Mouse (Mus musculus): Measurements from ENCODE around the gene Chrna4. TPM values are rescaled to one million over a fixed set of nuclear protein-coding genes. Genes with fewer than 3 reads are reported as not detected.

The Chrna4 gene
- polyA plus RNA-seq, 1 experiment: not detected

GRCm38 (mm10) chr2:181071706-181072402 lies 28.5 kb upstream of the Chrna4 start:
- Histone ChIP-seq H3K27ac (ENCODE audit: control insufficient read depth, insufficient read depth, low read depth, low read length, poor library complexity) (no peak overlapping the region), H3K4me1 (ENCODE audit: control insufficient read depth, insufficient read depth, low read length) (no peaks in the 10 kb centered on the region), H3K4me3 (replicated peaks; ENCODE audit: control insufficient read depth, low read depth, low read length) (no peak overlapping the region)
- TF ChIP-seq CTCF (IDR thresholded peaks at IDR 0.05; ENCODE audit: control insufficient read depth, insufficient read depth, low read length): peak; percentile 87
- no peak for TF ChIP-seq POLR2A (IDR thresholded peaks at IDR 0.05; ENCODE audit: borderline replicate concordance, control insufficient read depth, low read depth, low read length)
- WGBS: 45% methylated on average over 7 of the region's 7 CpGs

GRCm38 (mm10) chr2:181070136-181070535 lies 26.8 kb upstream of the Chrna4 start:
- Histone ChIP-seq H3K4me1 (ENCODE audit: control insufficient read depth, insufficient read depth, low read length) (no peaks in the 10 kb centered on the region), H3K4me3 (replicated peaks; ENCODE audit: control insufficient read depth, low read depth, low read length) (no peak overlapping the region), H3K27ac (ENCODE audit: control insufficient read depth, insufficient read depth, low read depth, low read length, poor library complexity) (no peak overlapping the region)
- no peak for TF ChIP-seq CTCF (IDR thresholded peaks at IDR 0.05; ENCODE audit: control insufficient read depth, insufficient read depth, low read length)
- no peak for TF ChIP-seq POLR2A (IDR thresholded peaks at IDR 0.05; ENCODE audit: borderline replicate concordance, control insufficient read depth, low read depth, low read length)
- 61% methylated on average over 7 of the region's 7 CpGs for WGBS

- Histone ChIP-seq H3K4me3 (replicated peaks; ENCODE audit: control insufficient read depth, low read depth, low read length) (no peak overlapping the region), H3K4me1 (ENCODE audit: control insufficient read depth, insufficient read depth, low read length) (no peaks in the 10 kb centered on the region), H3K27ac (ENCODE audit: control insufficient read depth, insufficient read depth, low read depth, low read length, poor library complexity) (no peak overlapping the region)
- WGBS: 73% methylated on average over 5 of the region's 5 CpGs
- no peak for TF ChIP-seq POLR2A (IDR thresholded peaks at IDR 0.05; ENCODE audit: borderline replicate concordance, control insufficient read depth, low read depth, low read length)
- no peak for TF ChIP-seq CTCF (IDR thresholded peaks at IDR 0.05; ENCODE audit: control insufficient read depth, insufficient read depth, low read length)
Observed at GRCm38 (mm10) chr2:181068499-181068898, 25.2 kb upstream of the Chrna4 start.

GRCm38 (mm10) chr2:181065827-181066226 lies 22.5 kb upstream of the Chrna4 start:
- no peak overlapping the region for H3K27ac ChIP-seq (ENCODE audit: control insufficient read depth, insufficient read depth, low read depth, low read length, poor library complexity)
- no peak overlapping the region for H3K4me3 ChIP-seq (replicated peaks; ENCODE audit: control insufficient read depth, low read depth, low read length)
- H3K4me1 ChIP-seq (ENCODE audit: control insufficient read depth, insufficient read depth, low read length): no peaks in the 10 kb centered on the region
- TF ChIP-seq CTCF (IDR thresholded peaks at IDR 0.05; ENCODE audit: control insufficient read depth, insufficient read depth, low read length): no peak
- no peak for TF ChIP-seq POLR2A (IDR thresholded peaks at IDR 0.05; ENCODE audit: borderline replicate concordance, control insufficient read depth, low read depth, low read length)
- WGBS: 35% methylated on average over 4 of the region's 4 CpGs

GRCm38 (mm10) chr2:181060127-181060526 lies 16.8 kb upstream of the Chrna4 start:
- Histone ChIP-seq H3K4me3 (replicated peaks; ENCODE audit: control insufficient read depth, low read depth, low read length) (no peak overlapping the region), H3K27ac (ENCODE audit: control insufficient read depth, insufficient read depth, low read depth, low read length, poor library complexity) (no peak overlapping the region), H3K4me1 (ENCODE audit: control insufficient read depth, insufficient read depth, low read length) (no peaks in the 10 kb centered on the region)
- WGBS: 17% methylated on average over 5 of the region's 5 CpGs
- TF ChIP-seq CTCF (IDR thresholded peaks at IDR 0.05; ENCODE audit: control insufficient read depth, insufficient read depth, low read length) (peak; percentile 82), POLR2A (IDR thresholded peaks at IDR 0.05; ENCODE audit: borderline replicate concordance, control insufficient read depth, low read depth, low read length) (no peak)

- 18% methylated on average over 3 of the region's 3 CpGs for WGBS
- no peaks in the 10 kb centered on the region for H3K4me1 ChIP-seq (ENCODE audit: control insufficient read depth, insufficient read depth, low read length)
- no peak overlapping the region for H3K4me3 ChIP-seq (replicated peaks; ENCODE audit: control insufficient read depth, low read depth, low read length)
Observed at GRCm38 (mm10) chr2:181058193-181058592, 14.8 kb upstream of the Chrna4 start.

GRCm38 (mm10) chr2:181057341-181057740 lies 14.0 kb upstream of the Chrna4 start:
- 52% methylated on average over 8 of the region's 8 CpGs for WGBS
- no peak for TF ChIP-seq CTCF (IDR thresholded peaks at IDR 0.05; ENCODE audit: control insufficient read depth, insufficient read depth, low read length)
- no peak for TF ChIP-seq POLR2A (IDR thresholded peaks at IDR 0.05; ENCODE audit: borderline replicate concordance, control insufficient read depth, low read depth, low read length)
- Histone ChIP-seq H3K27ac (ENCODE audit: control insufficient read depth, insufficient read depth, low read depth, low read length, poor library complexity) (no peak overlapping the region), H3K4me3 (replicated peaks; ENCODE audit: control insufficient read depth, low read depth, low read length) (no peak overlapping the region), H3K4me1 (ENCODE audit: control insufficient read depth, insufficient read depth, low read length) (no peaks in the 10 kb centered on the region)

More at GRCm38 (mm10) chr2:181058193-181058592, 14.8 kb upstream of the Chrna4 start:
- H3K27ac ChIP-seq (ENCODE audit: control insufficient read depth, insufficient read depth, low read depth, low read length, poor library complexity): no peak overlapping the region
- TF ChIP-seq POLR2A (IDR thresholded peaks at IDR 0.05; ENCODE audit: borderline replicate concordance, control insufficient read depth, low read depth, low read length) (no peak), CTCF (IDR thresholded peaks at IDR 0.05; ENCODE audit: control insufficient read depth, insufficient read depth, low read length) (no peak)

- H3K4me1 ChIP-seq (ENCODE audit: control insufficient read depth, insufficient read depth, low read length): no peaks in the 10 kb centered on the region
- 62% methylated on average over 1 of the region's 1 CpGs for WGBS
- no peak overlapping the region for H3K4me3 ChIP-seq (replicated peaks; ENCODE audit: control insufficient read depth, low read depth, low read length)
- TF ChIP-seq CTCF (IDR thresholded peaks at IDR 0.05; ENCODE audit: control insufficient read depth, insufficient read depth, low read length): no peak
- no peak overlapping the region for H3K27ac ChIP-seq (ENCODE audit: control insufficient read depth, insufficient read depth, low read depth, low read length, poor library complexity)
Observed at GRCm38 (mm10) chr2:181052171-181052570, 8.8 kb upstream of the Chrna4 start.

- no peaks in the 10 kb centered on the region for H3K4me1 ChIP-seq (ENCODE audit: control insufficient read depth, insufficient read depth, low read length)
- no peak overlapping the region for H3K4me3 ChIP-seq (replicated peaks; ENCODE audit: control insufficient read depth, low read depth, low read length)
- no peak for TF ChIP-seq CTCF (IDR thresholded peaks at IDR 0.05; ENCODE audit: control insufficient read depth, insufficient read depth, low read length)
- no peak for TF ChIP-seq POLR2A (IDR thresholded peaks at IDR 0.05; ENCODE audit: borderline replicate concordance, control insufficient read depth, low read depth, low read length)
- 73% methylated on average over 9 of the region's 9 CpGs for WGBS
- no peak overlapping the region for H3K27ac ChIP-seq (ENCODE audit: control insufficient read depth, insufficient read depth, low read depth, low read length, poor library complexity)
Observed at GRCm38 (mm10) chr2:181048986-181049385, 5.6 kb upstream of the Chrna4 start.
